Mouse (Mus musculus): ENCODE data around the gene Cog4. TPM values are rescaled to one million over a fixed set of nuclear protein-coding genes. Genes with fewer than 3 reads are reported as not detected.

Cog4 gene
- polyA plus RNA-seq, 1 experiment from 2014 or later, result 56.1 TPM

GRCm38 (mm10) chr8:110820257-110820656 lies 26.1 kb upstream of the Cog4 start:
- no peaks in the 10 kb centered on the region for H3K27me3 ChIP-seq (replicated peaks; ENCODE audit: control insufficient read depth, insufficient read depth, low read length)
- no peak overlapping the region for H3K4me2 ChIP-seq (ENCODE audit: low read length)
- no peak overlapping the region for H3K27ac ChIP-seq (ENCODE audit: low read depth, low read length)
- H3K4me1 ChIP-seq (ENCODE audit: control insufficient read depth, insufficient read depth, low read length), result no peaks in the 10 kb centered on the region
- H3K36me3 ChIP-seq (ENCODE audit: control insufficient read depth, insufficient read depth, low read length), result peaks cover 100% of the 10 kb centered on the region
- 92% methylated on average over 2 of the region's 2 CpGs for WGBS
- peak; percentile 29 for DNase-seq (ENCODE audit: low spot score)
- no peaks in the 10 kb centered on the region for H3K9me3 ChIP-seq (replicated peaks; ENCODE audit: control insufficient read depth, low read length)
- no peak overlapping the region for H3K9ac ChIP-seq (ENCODE audit: low read length)
- no peak overlapping the region for H3K4me3 ChIP-seq (ENCODE audit: low read depth, low read length)
- no peak for ATAC-seq

DNA sequence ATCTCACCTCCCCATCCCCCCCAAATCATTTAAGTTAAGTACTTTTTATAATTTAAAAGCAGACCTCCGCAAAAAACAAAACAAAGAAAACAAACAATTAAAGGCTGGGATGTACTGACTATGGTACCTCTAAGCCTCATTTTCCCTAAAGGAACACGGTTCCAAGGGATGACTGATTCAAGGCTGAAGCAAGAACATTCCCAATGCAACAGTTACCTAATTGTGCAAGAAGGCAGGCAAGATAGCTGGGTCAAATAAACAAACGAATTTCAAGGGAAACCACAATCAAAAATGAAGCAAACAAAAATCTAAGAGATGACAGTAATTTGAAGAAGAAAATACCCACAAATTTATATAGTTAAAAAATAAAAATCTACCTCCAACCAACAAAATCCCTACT lies 24.4 kb upstream of the Cog4 start:
- 86% methylated on average over 3 of the region's 3 CpGs for WGBS
- H3K4me2 ChIP-seq (ENCODE audit: low read length), result no peak overlapping the region
- no peaks in the 10 kb centered on the region for H3K9me3 ChIP-seq (replicated peaks; ENCODE audit: control insufficient read depth, low read length)
- no peak for ATAC-seq
- no peak overlapping the region for H3K9ac ChIP-seq (ENCODE audit: low read length)
- no peaks in the 10 kb centered on the region for H3K27me3 ChIP-seq (replicated peaks; ENCODE audit: control insufficient read depth, insufficient read depth, low read length)
- peaks cover 100% of the 10 kb centered on the region for H3K36me3 ChIP-seq (ENCODE audit: control insufficient read depth, insufficient read depth, low read length)
- no peak overlapping the region for H3K4me3 ChIP-seq (ENCODE audit: low read depth, low read length)
- DNase-seq (ENCODE audit: low spot score), result no peak
- no peak overlapping the region for H3K27ac ChIP-seq (ENCODE audit: low read depth, low read length)
- no peaks in the 10 kb centered on the region for H3K4me1 ChIP-seq (ENCODE audit: control insufficient read depth, insufficient read depth, low read length)

DNA sequence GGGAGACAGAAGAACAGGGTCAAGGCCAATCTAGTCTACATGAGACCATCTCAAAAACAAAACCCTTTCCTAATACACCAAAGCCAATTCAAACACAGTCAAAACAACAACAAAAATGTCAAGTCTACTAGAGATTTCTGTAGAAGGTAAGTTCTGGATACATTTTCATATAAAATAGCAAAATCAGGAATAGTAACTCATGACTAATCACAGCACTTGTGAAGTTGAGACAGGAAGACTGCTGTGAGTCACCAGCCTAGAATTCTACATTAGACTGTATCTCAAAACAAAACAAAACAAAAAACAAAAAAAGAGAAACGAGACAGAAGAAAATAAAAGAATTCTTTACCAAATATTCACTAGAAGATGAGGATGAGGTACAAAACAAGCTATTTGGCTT lies 21.5 kb upstream of the Cog4 start:
- no peak for DNase-seq (ENCODE audit: low spot score)
- 82% methylated on average over 1 of the region's 1 CpGs for WGBS
- no peaks in the 10 kb centered on the region for H3K9me3 ChIP-seq (replicated peaks; ENCODE audit: control insufficient read depth, low read length)
- no peak overlapping the region for H3K27ac ChIP-seq (ENCODE audit: low read depth, low read length)
- ATAC-seq, result no peak
- H3K9ac ChIP-seq (ENCODE audit: low read length), result no peak overlapping the region
- H3K4me1 ChIP-seq (ENCODE audit: control insufficient read depth, insufficient read depth, low read length), result no peaks in the 10 kb centered on the region
- H3K27me3 ChIP-seq (replicated peaks; ENCODE audit: control insufficient read depth, insufficient read depth, low read length), result no peaks in the 10 kb centered on the region
- peaks cover 100% of the 10 kb centered on the region for H3K36me3 ChIP-seq (ENCODE audit: control insufficient read depth, insufficient read depth, low read length)
- H3K4me2 ChIP-seq (ENCODE audit: low read length), result no peak overlapping the region
- H3K4me3 ChIP-seq (ENCODE audit: low read depth, low read length), result no peak overlapping the region

GRCm38 (mm10) chr8:110828511-110828910 lies 17.9 kb upstream of the Cog4 start:
- H3K4me1 ChIP-seq (ENCODE audit: control insufficient read depth, insufficient read depth, low read length), result no peaks in the 10 kb centered on the region
- ATAC-seq, result no peak
- no peak overlapping the region for H3K27ac ChIP-seq (ENCODE audit: low read depth, low read length)
- no peak overlapping the region for H3K4me2 ChIP-seq (ENCODE audit: low read length)
- no peak overlapping the region for H3K9ac ChIP-seq (ENCODE audit: low read length)
- H3K9me3 ChIP-seq (replicated peaks; ENCODE audit: control insufficient read depth, low read length), result no peaks in the 10 kb centered on the region
- WGBS, result 81% methylated on average over 3 of the region's 3 CpGs
- no peaks in the 10 kb centered on the region for H3K27me3 ChIP-seq (replicated peaks; ENCODE audit: control insufficient read depth, insufficient read depth, low read length)
- no peak for DNase-seq (ENCODE audit: low spot score)
- no peak overlapping the region for H3K4me3 ChIP-seq (ENCODE audit: low read depth, low read length)
- H3K36me3 ChIP-seq (ENCODE audit: control insufficient read depth, insufficient read depth, low read length), result peaks cover 97% of the 10 kb centered on the region

- Histone ChIP-seq H3K4me1 (ENCODE audit: control insufficient read depth, insufficient read depth, low read length) (no peaks in the 10 kb centered on the region), H3K4me3 (ENCODE audit: low read depth, low read length) (no peak overlapping the region), H3K27ac (ENCODE audit: low read depth, low read length) (no peak overlapping the region), H3K27me3 (replicated peaks; ENCODE audit: control insufficient read depth, insufficient read depth, low read length) (no peaks in the 10 kb centered on the region), H3K36me3 (ENCODE audit: control insufficient read depth, insufficient read depth, low read length) (peaks cover 97% of the 10 kb centered on the region), H3K4me2 (ENCODE audit: low read length) (no peak overlapping the region), H3K9me3 (replicated peaks; ENCODE audit: control insufficient read depth, low read length) (no peaks in the 10 kb centered on the region), H3K9ac (ENCODE audit: low read length) (no peak overlapping the region)
- WGBS, result 94% methylated on average over 3 of the region's 3 CpGs
- DNase-seq (ENCODE audit: low spot score) (no peak), ATAC-seq (no peak)
Measured at GRCm38 (mm10) chr8:110831956-110832355, 14.4 kb upstream of the Cog4 start.

DNA sequence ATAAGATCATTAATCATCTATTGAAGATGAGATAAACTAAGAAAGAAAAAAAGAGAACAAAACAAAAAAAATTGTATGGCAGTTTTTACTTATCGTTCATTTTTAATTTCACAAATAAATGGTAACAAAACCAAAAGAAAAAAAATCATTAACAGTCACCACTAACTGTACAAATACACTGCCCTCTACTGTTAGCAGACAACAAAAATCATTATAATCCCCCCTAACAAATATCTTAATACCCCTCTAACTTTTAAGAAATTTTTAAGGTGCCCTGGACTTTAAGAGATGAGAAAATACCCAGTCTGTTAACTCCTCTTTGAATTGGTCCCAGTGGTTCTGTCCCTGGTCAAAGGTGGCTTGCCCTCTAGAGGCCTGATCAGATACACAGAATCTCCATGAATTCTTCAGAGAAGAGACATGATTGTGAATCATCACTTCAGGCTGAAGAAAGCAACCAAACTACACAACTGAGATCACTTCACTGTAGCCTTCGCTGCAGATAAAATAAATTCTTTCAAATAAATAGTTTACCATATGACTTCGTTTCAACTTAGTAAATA lies 4.3 kb upstream of the Cog4 start:
- no peak overlapping the region for H3K27ac ChIP-seq (ENCODE audit: low read depth, low read length)
- WGBS, result 91% methylated on average over 3 of the region's 3 CpGs
- ATAC-seq (no peak), DNase-seq (ENCODE audit: low spot score) (peak; percentile 9)
- H3K4me1 ChIP-seq (ENCODE audit: control insufficient read depth, insufficient read depth, low read length), result no peaks in the 10 kb centered on the region; the same call in 1 of the 2 replicates
- no peak overlapping the region for H3K4me2 ChIP-seq (ENCODE audit: low read length)
- no peaks in the 10 kb centered on the region for H3K27me3 ChIP-seq (replicated peaks; ENCODE audit: control insufficient read depth, insufficient read depth, low read length)
- H3K4me3 ChIP-seq (ENCODE audit: low read depth, low read length), result no peak overlapping the region
- no peak overlapping the region for H3K9ac ChIP-seq (ENCODE audit: low read length)
- H3K9me3 ChIP-seq (replicated peaks; ENCODE audit: control insufficient read depth, low read length), result no peaks in the 10 kb centered on the region
- H3K36me3 ChIP-seq (ENCODE audit: control insufficient read depth, insufficient read depth, low read length), result peaks cover 73% of the 10 kb centered on the region

DNA sequence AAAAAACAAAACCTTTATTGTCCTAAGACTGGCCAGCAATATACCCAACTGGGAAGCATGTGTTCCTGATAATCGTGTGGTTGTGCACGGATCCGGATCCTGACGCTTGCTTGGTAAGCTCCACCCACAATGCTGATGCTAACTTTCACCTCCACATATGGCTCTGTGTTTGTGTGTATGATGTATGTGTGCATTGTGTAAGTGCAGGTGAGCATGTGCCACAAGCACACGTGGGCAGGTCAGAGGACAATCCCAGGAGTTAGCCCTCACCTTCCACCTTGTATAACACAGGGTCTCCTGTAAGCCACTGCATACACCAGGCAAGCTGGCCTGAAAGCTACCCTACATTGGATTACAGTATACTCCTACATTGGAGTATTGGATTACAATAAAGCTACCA lies 3.2 kb upstream of the Cog4 start:
- Histone ChIP-seq H3K4me2 (ENCODE audit: low read length) (no peak overlapping the region), H3K27ac (ENCODE audit: low read depth, low read length) (no peak overlapping the region), H3K27me3 (replicated peaks; ENCODE audit: control insufficient read depth, insufficient read depth, low read length) (no peaks in the 10 kb centered on the region), H3K4me3 (ENCODE audit: low read depth, low read length) (no peak overlapping the region), H3K9ac (ENCODE audit: low read length) (no peak overlapping the region), H3K9me3 (replicated peaks; ENCODE audit: control insufficient read depth, low read length) (no peaks in the 10 kb centered on the region), H3K36me3 (ENCODE audit: control insufficient read depth, insufficient read depth, low read length) (peaks cover 62% of the 10 kb centered on the region), H3K4me1 (ENCODE audit: control insufficient read depth, insufficient read depth, low read length) (peaks cover 7% of the 10 kb centered on the region; the same call in 1 of the 2 replicates)
- 89% methylated on average over 5 of the region's 5 CpGs for WGBS
- ATAC-seq (no peak), DNase-seq (ENCODE audit: low spot score) (no peak)

- Histone ChIP-seq H3K4me1 (ENCODE audit: control insufficient read depth, insufficient read depth, low read length) (peaks cover 7% of the 10 kb centered on the region; the same call in 1 of the 2 replicates), H3K9ac (ENCODE audit: low read length) (no peak overlapping the region), H3K4me3 (ENCODE audit: low read depth, low read length) (no peak overlapping the region), H3K9me3 (replicated peaks; ENCODE audit: control insufficient read depth, low read length) (no peaks in the 10 kb centered on the region), H3K4me2 (ENCODE audit: low read length) (peak overlapping the region; percentile 72; the same call in 1 of the 2 replicates), H3K27me3 (replicated peaks; ENCODE audit: control insufficient read depth, insufficient read depth, low read length) (no peaks in the 10 kb centered on the region), H3K36me3 (ENCODE audit: control insufficient read depth, insufficient read depth, low read length) (peaks cover 47% of the 10 kb centered on the region), H3K27ac (ENCODE audit: low read depth, low read length) (no peak overlapping the region)
- whole genome bisulfite sequencing, result 82% methylated on average over 3 of the region's 3 CpGs
- DNase-seq (ENCODE audit: low spot score) (no peak), ATAC-seq (no peak)
Measured at GRCm38 (mm10) chr8:110844941-110845340, 1.5 kb upstream of the Cog4 start.

DNA sequence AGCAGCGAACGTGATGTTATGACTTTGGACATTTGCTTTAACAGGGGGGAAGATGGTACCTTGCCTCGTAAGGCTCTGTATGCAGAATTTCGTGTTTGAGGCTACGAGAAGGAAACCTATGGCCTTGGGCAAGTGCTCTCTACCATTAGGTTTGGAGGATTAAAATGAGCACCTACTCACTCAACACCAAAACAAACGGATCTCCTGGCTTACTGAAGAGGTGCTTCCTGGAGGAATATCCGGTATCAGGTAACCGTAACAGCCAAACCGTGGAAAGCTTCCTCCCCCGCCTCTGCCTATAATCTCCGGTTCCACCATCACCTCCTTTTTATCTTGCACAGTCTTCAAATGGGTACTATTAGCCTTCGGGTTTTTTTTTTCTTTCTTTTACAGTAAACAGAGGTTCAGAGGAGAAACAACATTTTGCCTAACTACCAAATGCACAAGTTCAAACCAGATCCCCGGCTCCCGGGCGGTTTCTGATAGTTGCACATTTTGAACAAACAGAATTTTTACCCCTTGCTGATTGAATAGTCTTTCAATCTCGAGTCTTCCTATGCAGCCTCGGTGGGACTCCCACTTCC lies 487 bp upstream of the Cog4 start:
- peak overlapping the region; percentile 93 for H3K4me3 ChIP-seq (ENCODE audit: low read depth, low read length)
- H3K36me3 ChIP-seq (ENCODE audit: control insufficient read depth, insufficient read depth, low read length), result peaks cover 47% of the 10 kb centered on the region
- H3K9ac ChIP-seq (ENCODE audit: low read length), result peak overlapping the region; percentile 95
- 12% methylated on average over 17 of the region's 17 CpGs for WGBS
- ATAC-seq (no peak), DNase-seq (ENCODE audit: low spot score) (no peak)
- H3K27me3 ChIP-seq (replicated peaks; ENCODE audit: control insufficient read depth, insufficient read depth, low read length), result no peaks in the 10 kb centered on the region
- H3K4me2 ChIP-seq (ENCODE audit: low read length), result peak overlapping the region; percentile 72
- H3K27ac ChIP-seq (ENCODE audit: low read depth, low read length), result peak overlapping the region; percentile 88; the same call in 1 of the 2 replicates
- no peaks in the 10 kb centered on the region for H3K9me3 ChIP-seq (replicated peaks; ENCODE audit: control insufficient read depth, low read length)
- H3K4me1 ChIP-seq (ENCODE audit: control insufficient read depth, insufficient read depth, low read length), result peaks cover 7% of the 10 kb centered on the region; the same call in 1 of the 2 replicates
